Mouse (Mus musculus) regulatory T cell (primary cell): Measurements from ENCODE around the gene Eno3.

Source experiments
- in situ Hi-C: fragments of 300-600 bp; cut with MboI, MseI; formaldehyde crosslinking; loops from one replicate; pipeline ENCODE4 v1.15.1; 2025; ENCODE audit warnings: high pct_unique_total_duplicates

Gene Eno3

DNA sequence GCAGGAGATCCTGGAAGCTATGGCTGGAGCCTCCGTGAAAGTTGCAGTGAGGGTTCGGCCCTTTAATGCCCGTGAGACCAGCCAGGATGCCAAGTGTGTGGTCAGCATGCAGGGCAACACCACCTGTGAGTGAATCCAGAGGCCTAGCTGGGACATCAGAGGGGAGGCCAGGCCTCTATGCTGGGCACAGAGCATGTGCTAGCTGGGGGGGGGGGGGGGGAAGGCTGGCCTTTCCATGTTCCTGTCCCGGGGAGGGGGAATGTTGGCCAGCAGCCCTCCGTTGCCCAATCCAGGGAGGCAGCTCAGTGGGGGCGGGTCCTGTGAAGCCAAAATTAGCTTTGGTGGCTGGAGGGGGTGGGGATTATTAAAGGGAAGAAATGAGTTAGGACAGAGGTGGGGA, 45.8 kb downstream of the Eno3 start:
- in situ Hi-C loops = loop anchor here (5.0 kb wide), 1 partner anchor 50 kb away; the partner anchor contains the start of gene Pfn1

DNA sequence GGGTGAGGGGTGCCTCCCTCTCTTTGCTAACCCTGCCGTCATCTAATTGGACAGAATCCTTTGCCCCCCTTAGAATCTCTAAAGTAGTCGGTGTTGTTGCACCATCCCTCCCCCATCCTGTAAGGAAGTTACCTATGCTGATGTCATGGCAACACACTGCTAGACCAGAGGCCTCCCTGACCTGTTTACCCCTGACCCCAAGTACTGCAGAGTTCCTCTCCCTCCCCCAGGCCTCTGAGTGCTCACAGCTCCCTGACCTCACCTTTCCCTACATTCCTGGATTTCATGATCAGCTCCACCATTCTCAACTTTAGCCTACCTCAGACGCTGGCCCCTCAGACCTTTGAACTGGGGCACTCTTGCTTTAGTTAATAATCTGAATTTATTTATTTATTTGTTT, 49.1 kb downstream of the Eno3 start:
- in situ Hi-C loops = no loop called here

DNA sequence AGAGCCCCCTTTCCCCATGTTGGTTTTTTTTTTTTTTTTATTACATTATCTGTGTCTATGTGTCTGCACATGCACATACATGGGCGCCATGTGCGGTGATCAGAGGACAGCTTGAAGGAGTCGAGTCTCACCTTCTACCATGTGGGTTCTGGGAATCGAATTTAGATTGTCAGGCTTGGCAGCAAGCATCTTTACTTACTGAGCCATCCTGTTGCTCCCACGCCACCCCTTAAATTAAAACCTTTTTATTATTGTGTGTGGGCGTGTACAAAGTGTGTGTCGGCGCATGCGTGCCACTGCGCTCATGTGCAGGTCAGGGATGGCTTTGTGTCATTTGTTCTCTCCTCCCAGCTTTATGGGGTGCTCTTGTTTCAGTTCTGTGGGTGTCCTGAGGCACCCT, 54.0 kb downstream of the Eno3 start:
- in situ Hi-C loops = no loop called here
